Mouse (Mus musculus): ENCODE results near the gene Rnf150. TPM values are rescaled to one million over a fixed set of nuclear protein-coding genes. Genes with fewer than 3 reads are reported as not detected.

The Rnf150 gene
- polyA plus RNA-seq, 1 experiment = 3.5 TPM

- Histone ChIP-seq H3K79me2 (ENCODE audit: control insufficient read depth, insufficient read depth) (no peaks in the 10 kb centered on the region), H3K79me3 (ENCODE audit: low read depth) (no peaks in the 10 kb centered on the region), H3K36me3 (ENCODE audit: control insufficient read depth, insufficient read depth) (no peaks in the 10 kb centered on the region), H3K27me3 (ENCODE audit: control insufficient read depth, insufficient read depth, insufficient read length) (no peaks in the 10 kb centered on the region), H3ac (ENCODE audit: control insufficient read depth, insufficient read length, low read depth) (no peak overlapping the region), H3K4me3 (ENCODE audit: insufficient read depth, poor library complexity, severe bottlenecking) (no peak overlapping the region)
- no peak for TF ChIP-seq CTCF (IDR thresholded peaks at IDR 0.05; ENCODE audit: control insufficient read depth, insufficient read depth, insufficient read length)
- TF ChIP-seq CEBPB (IDR thresholded peaks at IDR 0.05; ENCODE audit: low read depth) = no peak
- no peak for TF ChIP-seq MAX (IDR thresholded peaks at IDR 0.05)
- TF ChIP-seq MYOD1 (IDR thresholded peaks at IDR 0.05; ENCODE audit: control insufficient read depth, insufficient read length, low read depth) = no peak
- TF ChIP-seq USF1 (IDR thresholded peaks at IDR 0.05; ENCODE audit: low read depth) = no peak
- TF ChIP-seq MYOG (IDR thresholded peaks at IDR 0.05; ENCODE audit: control insufficient read depth, extremely low read depth, insufficient read length) = no peak
Measured at GRCm38 (mm10) chr8:83085581-83085980, 222.4 kb downstream of the Rnf150 start.

GRCm38 (mm10) chr8:83086625-83087024 is 223.5 kb downstream of the Rnf150 start:
- Histone ChIP-seq H3K27me3 (ENCODE audit: control insufficient read depth, insufficient read depth, insufficient read length) (no peaks in the 10 kb centered on the region), H3K79me2 (ENCODE audit: control insufficient read depth, insufficient read depth) (no peaks in the 10 kb centered on the region), H3K4me3 (ENCODE audit: insufficient read depth, poor library complexity, severe bottlenecking) (no peak overlapping the region), H3K79me3 (ENCODE audit: low read depth) (no peaks in the 10 kb centered on the region), H3ac (ENCODE audit: control insufficient read depth, insufficient read length, low read depth) (no peak overlapping the region), H3K36me3 (ENCODE audit: control insufficient read depth, insufficient read depth) (no peaks in the 10 kb centered on the region)
- TF ChIP-seq FOSL1 (IDR thresholded peaks at IDR 0.05; ENCODE audit: insufficient read depth, low read length, poor library complexity, severe bottlenecking) (no peak), MYOD1 (IDR thresholded peaks at IDR 0.05; ENCODE audit: control insufficient read depth, insufficient read length, low read depth) (no peak), CEBPB (IDR thresholded peaks at IDR 0.05; ENCODE audit: low read depth) (no peak), MAX (IDR thresholded peaks at IDR 0.05) (no peak), USF1 (IDR thresholded peaks at IDR 0.05; ENCODE audit: low read depth) (no peak), CTCF (IDR thresholded peaks at IDR 0.05; ENCODE audit: control insufficient read depth, insufficient read depth, insufficient read length) (no peak), MYOG (IDR thresholded peaks at IDR 0.05; ENCODE audit: control insufficient read depth, extremely low read depth, insufficient read length) (no peak)

- no peaks in the 10 kb centered on the region for H3K27me3 ChIP-seq (ENCODE audit: control insufficient read depth, insufficient read depth, insufficient read length)
- H3ac ChIP-seq (ENCODE audit: control insufficient read depth, insufficient read length, low read depth) = no peak overlapping the region
- TF ChIP-seq FOSL1 (IDR thresholded peaks at IDR 0.05; ENCODE audit: insufficient read depth, low read length, poor library complexity, severe bottlenecking) (no peak), CTCF (IDR thresholded peaks at IDR 0.05; ENCODE audit: control insufficient read depth, insufficient read depth, insufficient read length) (no peak), MAX (IDR thresholded peaks at IDR 0.05) (no peak), CEBPB (IDR thresholded peaks at IDR 0.05; ENCODE audit: low read depth) (no peak), MYOG (IDR thresholded peaks at IDR 0.05; ENCODE audit: control insufficient read depth, extremely low read depth, insufficient read length) (no peak), USF1 (IDR thresholded peaks at IDR 0.05; ENCODE audit: low read depth) (no peak), MYOD1 (IDR thresholded peaks at IDR 0.05; ENCODE audit: control insufficient read depth, insufficient read length, low read depth) (no peak)
- H3K4me3 ChIP-seq (ENCODE audit: insufficient read depth, poor library complexity, severe bottlenecking) = no peak overlapping the region
- H3K79me3 ChIP-seq (ENCODE audit: low read depth) = no peaks in the 10 kb centered on the region
- no peaks in the 10 kb centered on the region for H3K79me2 ChIP-seq (ENCODE audit: control insufficient read depth, insufficient read depth)
- H3K36me3 ChIP-seq (ENCODE audit: control insufficient read depth, insufficient read depth) = no peaks in the 10 kb centered on the region
Measured at GRCm38 (mm10) chr8:83087604-83088003, 224.4 kb downstream of the Rnf150 start.

GRCm38 (mm10) chr8:83088156-83088555 is 225.0 kb downstream of the Rnf150 start:
- Histone ChIP-seq H3ac (ENCODE audit: control insufficient read depth, insufficient read length, low read depth) (no peak overlapping the region), H3K79me3 (ENCODE audit: low read depth) (no peaks in the 10 kb centered on the region), H3K27me3 (ENCODE audit: control insufficient read depth, insufficient read depth, insufficient read length) (no peaks in the 10 kb centered on the region), H3K4me3 (ENCODE audit: insufficient read depth, poor library complexity, severe bottlenecking) (no peak overlapping the region), H3K79me2 (ENCODE audit: control insufficient read depth, insufficient read depth) (no peaks in the 10 kb centered on the region), H3K36me3 (ENCODE audit: control insufficient read depth, insufficient read depth) (no peaks in the 10 kb centered on the region)
- TF ChIP-seq CEBPB (IDR thresholded peaks at IDR 0.05; ENCODE audit: low read depth) (no peak), MAX (IDR thresholded peaks at IDR 0.05) (no peak), MYOD1 (IDR thresholded peaks at IDR 0.05; ENCODE audit: control insufficient read depth, insufficient read length, low read depth) (no peak), USF1 (IDR thresholded peaks at IDR 0.05; ENCODE audit: low read depth) (no peak), CTCF (IDR thresholded peaks at IDR 0.05; ENCODE audit: control insufficient read depth, insufficient read depth, insufficient read length) (no peak), FOSL1 (IDR thresholded peaks at IDR 0.05; ENCODE audit: insufficient read depth, low read length, poor library complexity, severe bottlenecking) (no peak), MYOG (IDR thresholded peaks at IDR 0.05; ENCODE audit: control insufficient read depth, extremely low read depth, insufficient read length) (no peak)

- H3K79me3 ChIP-seq (ENCODE audit: low read depth) = no peaks in the 10 kb centered on the region
- H3K27me3 ChIP-seq (ENCODE audit: control insufficient read depth, insufficient read depth, insufficient read length) = no peaks in the 10 kb centered on the region
- no peak overlapping the region for H3ac ChIP-seq (ENCODE audit: control insufficient read depth, insufficient read length, low read depth)
- TF ChIP-seq USF1 (IDR thresholded peaks at IDR 0.05; ENCODE audit: low read depth) = no peak
- peak; percentile 21 for TF ChIP-seq CTCF (IDR thresholded peaks at IDR 0.05; ENCODE audit: control insufficient read depth, insufficient read depth, insufficient read length)
- H3K79me2 ChIP-seq (ENCODE audit: control insufficient read depth, insufficient read depth) = no peaks in the 10 kb centered on the region
- H3K36me3 ChIP-seq (ENCODE audit: control insufficient read depth, insufficient read depth) = no peaks in the 10 kb centered on the region
- no peak overlapping the region for H3K4me3 ChIP-seq (ENCODE audit: insufficient read depth, poor library complexity, severe bottlenecking)
Measured at GRCm38 (mm10) chr8:83089336-83089986, 226.3 kb downstream of the Rnf150 start.

- H3ac ChIP-seq (ENCODE audit: control insufficient read depth, insufficient read length, low read depth) = no peak overlapping the region
- TF ChIP-seq CEBPB (IDR thresholded peaks at IDR 0.05; ENCODE audit: low read depth) (no peak), MAX (IDR thresholded peaks at IDR 0.05) (no peak), MYOD1 (IDR thresholded peaks at IDR 0.05; ENCODE audit: control insufficient read depth, insufficient read length, low read depth) (no peak), MYOG (IDR thresholded peaks at IDR 0.05; ENCODE audit: control insufficient read depth, extremely low read depth, insufficient read length) (no peak), USF1 (IDR thresholded peaks at IDR 0.05; ENCODE audit: low read depth) (no peak), CTCF (IDR thresholded peaks at IDR 0.05; ENCODE audit: control insufficient read depth, insufficient read depth, insufficient read length) (no peak), FOSL1 (IDR thresholded peaks at IDR 0.05; ENCODE audit: insufficient read depth, low read length, poor library complexity, severe bottlenecking) (no peak)
- no peaks in the 10 kb centered on the region for H3K79me2 ChIP-seq (ENCODE audit: control insufficient read depth, insufficient read depth)
- H3K36me3 ChIP-seq (ENCODE audit: control insufficient read depth, insufficient read depth) = no peaks in the 10 kb centered on the region
- no peak overlapping the region for H3K4me3 ChIP-seq (ENCODE audit: insufficient read depth, poor library complexity, severe bottlenecking)
- no peaks in the 10 kb centered on the region for H3K79me3 ChIP-seq (ENCODE audit: low read depth)
- no peaks in the 10 kb centered on the region for H3K27me3 ChIP-seq (ENCODE audit: control insufficient read depth, insufficient read depth, insufficient read length)
Measured at GRCm38 (mm10) chr8:83090446-83090845, 227.3 kb downstream of the Rnf150 start.

Data from C2C12 (cell line).